Mouse (Mus musculus) small intestine, adult 10 weeks (tissue): ENCODE results near the gene Fgf18. TPM values are rescaled to one million over a fixed set of nuclear protein-coding genes. Genes with fewer than 3 reads are reported as not detected.

ENCODE experiments used
- polyA plus RNA-seq: library from polyadenylated mRNA; stranded (reverse); fragments of 350-450 nt; fragmentation: Illumina TruSeq; extraction: RNeasy Lipid Tissue Mini Kit (QIAGEN cat#74804); gene quantifications from one replicate; pipeline ENCODE4 v1.2.3, GENCODE M21; 2014; ENCODE audit warnings: low replicate concordance

Gene Fgf18
- polyA plus RNA-seq = not detected

DNA sequence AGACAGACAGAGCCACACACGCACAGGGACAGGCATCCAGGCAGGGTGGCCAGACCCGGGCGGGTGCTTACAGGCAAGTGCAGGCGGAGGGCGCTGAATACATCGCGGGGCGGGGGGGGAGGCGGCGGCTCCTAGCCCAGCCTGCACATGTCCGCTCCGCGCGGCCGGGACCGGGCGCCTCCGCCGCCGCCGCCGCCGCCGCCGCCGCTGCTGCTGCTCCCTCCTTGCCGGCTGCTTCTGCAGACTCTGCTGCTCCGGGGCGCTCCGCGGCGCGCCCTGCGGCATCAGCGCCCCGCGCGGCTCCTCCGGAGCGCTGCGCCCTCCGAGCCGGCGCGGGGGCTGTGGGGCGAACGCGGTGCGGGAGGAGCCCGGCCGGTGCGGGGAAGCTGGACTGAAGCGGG is at the start of gene Fgf18:
Gene Fgf18 (minus strand): TSS at position 230 of the 401 bp plus-strand sequence.

GRCm38 (mm10) chr11:33162998-33163506 is 15.9 kb upstream of the Fgf18 start, which contains the start of gene Npm1:
Gene Npm1, minus strand, starts transcription at chr11:33163206.

Other genes with a start within 250 kb of the Fgf18 start
- 1,289 TPM for gene Npm1, start 15.8 kb upstream of the Fgf18 start, polyA plus RNA-seq
- not detected for gene Tlx3, start 56.2 kb upstream of the Fgf18 start, polyA plus RNA-seq
- not detected for gene Gm12117, start 129.3 kb upstream of the Fgf18 start, polyA plus RNA-seq